Mouse (Mus musculus) c-Kit-negative CD71-positive TER-119-positive erythroid progenitor cells, embryonic 14.5 days (primary cell): ENCODE results near the gene Pld3.

Experiments used
- DNase-seq: peaks from one replicate; pipeline ENCODE4 v3.0.0-alpha.2; 2013; ENCODE audit warnings: low read depth, low spot score

Gene Pld3

DNA sequence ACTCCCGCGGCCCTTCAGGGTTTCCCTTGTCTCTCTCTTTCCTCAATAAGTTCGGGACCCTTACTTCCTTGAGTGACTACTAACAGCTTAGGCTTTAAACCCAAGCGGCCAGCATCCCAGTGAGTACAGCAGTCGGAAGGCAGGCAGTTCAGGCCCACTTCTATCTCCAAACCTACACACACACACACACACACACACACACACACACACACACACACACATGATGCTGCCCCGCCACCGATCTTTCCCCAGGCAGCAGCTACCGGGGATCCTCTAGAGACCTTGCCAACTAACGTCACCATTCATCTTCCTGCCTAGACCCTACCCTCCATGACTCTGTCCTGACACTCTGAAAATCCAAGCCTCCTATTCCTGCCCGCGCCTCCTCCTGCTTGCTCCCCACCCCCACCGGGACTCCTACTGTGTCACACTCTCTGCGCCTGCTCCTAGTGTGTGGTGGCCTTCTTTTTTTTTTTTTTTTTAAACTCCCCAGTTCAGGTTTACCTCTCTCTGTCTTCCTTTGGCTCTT is 65.2 kb downstream of the Pld3 start:
- DNase-seq, result no peak

- peak; percentile 99 for DNase-seq
Measured at GRCm38 (mm10) chr7:27486770-27487697, 66.0 kb downstream of the Pld3 start, which contains the start of gene Sertad1. TSS of gene Sertad1 (plus strand) at chr7:27486910.

- DNase-seq, result no peak
Measured at GRCm38 (mm10) chr7:27486102-27486769, 66.8 kb downstream of the Pld3 start.

- DNase-seq, result no peak
Measured at GRCm38 (mm10) chr7:27483860-27484259, 69.2 kb downstream of the Pld3 start.
